In the genomic region with DNA sequence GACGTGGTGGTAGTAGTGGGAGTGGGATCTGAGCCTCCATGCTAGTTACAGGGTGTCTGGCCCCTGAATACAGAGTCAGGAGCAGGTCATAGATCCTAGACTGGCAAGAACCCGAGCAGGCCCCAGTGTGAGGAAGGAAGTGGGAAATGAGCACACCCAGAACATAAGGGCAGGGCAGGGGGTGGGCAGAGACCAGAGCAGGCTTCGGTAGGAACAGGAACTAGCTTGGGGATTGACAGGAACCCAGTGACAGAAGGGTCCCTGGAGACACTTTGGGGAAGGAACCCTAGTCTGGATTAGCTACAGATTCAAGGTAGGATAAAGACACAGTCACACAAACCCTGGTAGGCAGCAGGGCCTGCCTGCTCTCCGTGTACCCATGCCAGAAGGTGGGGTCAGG, we compare ENCODE assay signal across 9 mouse cellular contexts. TPM values are rescaled to one million over a fixed set of nuclear protein-coding genes. Genes with fewer than 3 reads are reported as not detected.
A peak's percentile ranks its signal among the peaks of the same experiment; 100 is the strongest.
DNase-seq lines count a peak whose midpoint lies in the region; ATAC-seq and TF ChIP-seq lines count a peak whose summit lies in the region.
"Had no signal": no experiment of that assay in that cellular context is flagged by ENCODE, and none has a peak within 500 bp of the region (broad histone marks: within the 10 kb centered on the region; RNA-seq: fewer than 3 reads in every experiment).

No protein-coding gene starts in this region.

- H3K79me2 ChIP-seq in macrophage (ENCODE audit: inconsistent target), result peaks cover 2% of the 10 kb centered on the region

- H3K27me3 ChIP-seq in heart, embryonic 16.5 days (ENCODE audit: control insufficient read depth, insufficient read depth, low read length), result no peaks in the 10 kb centered on the region
- H3K27me3 ChIP-seq: Patski had no signal

- H3K4me3 ChIP-seq in heart, embryonic 16.5 days (ENCODE audit: low read length), result peak overlapping the region; percentile 80
- H3K4me3 ChIP-seq in macrophage (ENCODE audit: inconsistent target), result peak overlapping the region; percentile 62

- TF ChIP-seq POLR2A in brain, embryonic 14.5 days (IDR thresholded peaks at IDR 0.05; ENCODE audit: borderline replicate concordance, extremely low read depth, insufficient read depth, insufficient read length, poor library complexity, severe bottlenecking), result no peak

- peak overlapping the region; percentile 80 for H3K4me2 ChIP-seq in heart, embryonic 16.5 days (ENCODE audit: low read depth, low read length)

- no peaks in the 10 kb centered on the region for H3K9me3 ChIP-seq in heart, embryonic 16.5 days (replicated peaks; ENCODE audit: control insufficient read depth, low read length)

- H3K4me1 ChIP-seq in heart, embryonic 16.5 days (ENCODE audit: control insufficient read depth, insufficient read depth, low read length), result peaks cover 25% of the 10 kb centered on the region

- no peak for ATAC-seq in heart, embryonic 16.5 days (replicated peaks; ENCODE audit: extremely low read depth, insufficient read depth, low FRiP score)
- ATAC-seq in erythroblast, adult 5-6 weeks (replicated peaks; ENCODE audit: low FRiP score, poor library complexity, severe bottlenecking), result no peak
- ATAC-seq: Patski had no signal

- peak overlapping the region; percentile 76 for H3K27ac ChIP-seq in heart, embryonic 16.5 days (ENCODE audit: low read length)
- H3K27ac ChIP-seq in macrophage, result peak overlapping the region; percentile 96

- H3K9ac ChIP-seq in heart, embryonic 16.5 days (ENCODE audit: low read length), result peak overlapping the region; percentile 39

- peak; percentile 50 for DNase-seq in cerebellum, adult 11-12 months
- no peak for DNase-seq in cerebellum, postnatal 36 days
- DNase-seq in brain, embryonic 14.5 days (ENCODE audit: low read depth), result peak; percentile 47
- peak; percentile 65 for DNase-seq in kidney, postnatal 14 days
- no peak for DNase-seq in thymus, postnatal 25 days

- 30% methylated on average over 4 of the region's 4 CpGs for WGBS in heart, embryonic 16.5 days
- 7% methylated on average over 4 of the region's 4 CpGs for WGBS in macrophage (ENCODE audit: missing documents)

- TF ChIP-seq CTCF in brain, embryonic 14.5 days (IDR thresholded peaks at IDR 0.05; ENCODE audit: borderline replicate concordance, extremely low read depth, insufficient read depth, insufficient read length), result no peak

- H3K36me3 ChIP-seq in heart, embryonic 16.5 days (ENCODE audit: control insufficient read depth, insufficient read depth), result no peaks in the 10 kb centered on the region
- no peaks in the 10 kb centered on the region for H3K36me3 ChIP-seq in macrophage (ENCODE audit: inconsistent target)

RNA-seq across cellular contexts. Expression of a gene that starts 1.3 kb away (rescaled TPM):
- 38.3 and 51.3 TPM in 2 replicates for polyA plus RNA-seq in brain, embryonic 14.5 days (2012; rRNA removed)
- 14.3 and 15.4 TPM in 2 replicates for polyA plus RNA-seq in heart, embryonic 16.5 days (2015; fragmentation: Nextera tagmentation; extraction: Ambion mirVana)
- total RNA-seq in macrophage (2018; cell fraction: chromatin; rRNA removed), result 100 to 1,000 TPM in 19 of 26 experiments, 10 to 100 TPM in 7; 51.3 to 209 (median 126) TPM
- total RNA-seq in macrophage (2018; cell fraction: cytosol; rRNA removed), result 10 to 100 TPM; 48.3 to 79.6 (median 54.6) TPM
- 100 to 1,000 TPM in 6 of 26 experiments, 10 to 100 TPM in 20; 50.1 to 117 (median 81.6) TPM for total RNA-seq in macrophage (2018; cell fraction: nucleus; rRNA removed)
- 31.7 to 44.7 TPM (median 36.4 TPM) in 3 replicates for polyA plus RNA-seq in macrophage (2018)
- total RNA-seq in erythroblast, adult 5-6 weeks (2015; ENCODE audit: low replicate concordance), result 177 and 182 TPM in 2 replicates
- total RNA-seq in erythroblast, adult 5-6 weeks (2017; ENCODE audit: low replicate concordance), result 191 and 193 TPM in 2 replicates

RNA-seq across cellular contexts. Expression of a gene that starts 13.2 kb away (rescaled TPM):
- 106 and 168 TPM in 2 replicates for polyA plus RNA-seq in brain, embryonic 14.5 days (2012; rRNA removed)
- polyA plus RNA-seq in heart, embryonic 16.5 days (2015; fragmentation: Nextera tagmentation; extraction: Ambion mirVana), result 222 and 234 TPM in 2 replicates
- total RNA-seq in macrophage (2018; cell fraction: chromatin; rRNA removed), result 10 to 100 TPM; 12.1 to 49.8 (median 30.2) TPM
- 10 to 100 TPM; 23.9 to 43.6 (median 34.7) TPM for total RNA-seq in macrophage (2018; cell fraction: cytosol; rRNA removed)
- total RNA-seq in macrophage (2018; cell fraction: nucleus; rRNA removed), result 10 to 100 TPM; 10.9 to 33.0 (median 21.7) TPM
- polyA plus RNA-seq in macrophage (2018), result 35.0 to 52.0 TPM (median 48.6 TPM) in 3 replicates
- 38.6 and 40.1 TPM in 2 replicates for total RNA-seq in erythroblast, adult 5-6 weeks (2015; ENCODE audit: low replicate concordance)
- total RNA-seq in erythroblast, adult 5-6 weeks (2017; ENCODE audit: low replicate concordance), result 53.4 and 59.0 TPM in 2 replicates

RNA-seq across cellular contexts. Expression of a gene that starts 14.1 kb away (rescaled TPM):
- 51.3 and 65.5 TPM in 2 replicates for polyA plus RNA-seq in brain, embryonic 14.5 days (2012; rRNA removed)
- polyA plus RNA-seq in heart, embryonic 16.5 days (2015; fragmentation: Nextera tagmentation; extraction: Ambion mirVana), result 9.1 and 11.3 TPM in 2 replicates
- 1 to 10 TPM in 22 of 26 experiments, under 1 TPM in 4; 0.34 to 5.0 (median 1.9) TPM for total RNA-seq in macrophage (2018; cell fraction: chromatin; rRNA removed)
- total RNA-seq in macrophage (2018; cell fraction: cytosol; rRNA removed), result under 1 TPM; 0.17 to 0.72 (median 0.33) TPM
- total RNA-seq in macrophage (2018; cell fraction: nucleus; rRNA removed), result 1 to 10 TPM in 11 of 26 experiments, under 1 TPM in 15; 0.34 to 2.6 (median 0.85) TPM
- polyA plus RNA-seq in macrophage (2018), result 0.18 to 0.37 TPM (median 0.36 TPM) in 3 replicates
- not detected in 2 replicates for total RNA-seq in erythroblast, adult 5-6 weeks (2015; ENCODE audit: low replicate concordance)
- total RNA-seq in erythroblast, adult 5-6 weeks (2017; ENCODE audit: low replicate concordance), result not detected in 2 replicates

RNA-seq across cellular contexts. Expression of a gene that starts 19.1 kb away (rescaled TPM):
- 34.1 and 34.9 TPM in 2 replicates for polyA plus RNA-seq in brain, embryonic 14.5 days (2012; rRNA removed)
- polyA plus RNA-seq in heart, embryonic 16.5 days (2015; fragmentation: Nextera tagmentation; extraction: Ambion mirVana), result 15.8 and 17.8 TPM in 2 replicates
- total RNA-seq in macrophage (2018; cell fraction: chromatin; rRNA removed), result 10 to 100 TPM in 21 of 26 experiments, 1 to 10 TPM in 5; 5.2 to 38.0 (median 19.7) TPM
- total RNA-seq in macrophage (2018; cell fraction: cytosol; rRNA removed), result 1 to 10 TPM; 3.6 to 7.9 (median 5.3) TPM
- 10 to 100 TPM in 25 of 26 experiments, 1 to 10 TPM in 1; 6.2 to 33.9 (median 18.6) TPM for total RNA-seq in macrophage (2018; cell fraction: nucleus; rRNA removed)
- 2.5 to 5.6 TPM (median 4.2 TPM) in 3 replicates for polyA plus RNA-seq in macrophage (2018)
- 4.8 and 24.2 TPM in 2 replicates for total RNA-seq in erythroblast, adult 5-6 weeks (2015; ENCODE audit: low replicate concordance)
- total RNA-seq in erythroblast, adult 5-6 weeks (2017; ENCODE audit: low replicate concordance), result 8.8 and 10.2 TPM in 2 replicates

RNA-seq across cellular contexts. Expression of a gene that starts 34.4 kb away (rescaled TPM):
- polyA plus RNA-seq in brain, embryonic 14.5 days (2012; rRNA removed), result 26.9 and 44.7 TPM in 2 replicates
- polyA plus RNA-seq in heart, embryonic 16.5 days (2015; fragmentation: Nextera tagmentation; extraction: Ambion mirVana), result 12.9 and 13.0 TPM in 2 replicates
- total RNA-seq in macrophage (2018; cell fraction: chromatin; rRNA removed), result 10 to 100 TPM in 19 of 26 experiments, 1 to 10 TPM in 7; 2.5 to 44.7 (median 20.7) TPM
- total RNA-seq in macrophage (2018; cell fraction: cytosol; rRNA removed), result 10 to 100 TPM in 6 of 26 experiments, 1 to 10 TPM in 20; 5.5 to 11.2 (median 8.3) TPM
- total RNA-seq in macrophage (2018; cell fraction: nucleus; rRNA removed), result 10 to 100 TPM in 16 of 26 experiments, 1 to 10 TPM in 10; 3.3 to 28.6 (median 18.6) TPM
- polyA plus RNA-seq in macrophage (2018), result 4.6 to 9.0 TPM (median 7.8 TPM) in 3 replicates
- 1.7 and 8.6 TPM in 2 replicates for total RNA-seq in erythroblast, adult 5-6 weeks (2015; ENCODE audit: low replicate concordance)
- total RNA-seq in erythroblast, adult 5-6 weeks (2017; ENCODE audit: low replicate concordance), result 11.8 and 17.6 TPM in 2 replicates

Comparison
In these comparisons a context has a peak if more than half of its experiments do, and no peak if none do; other contexts are left out.
1. DNase-seq: peak in cerebellum, adult 11-12 months (single experiment), brain, embryonic 14.5 days (single experiment) and kidney, postnatal 14 days (single experiment); none in cerebellum, postnatal 36 days (0 of 2) and thymus, postnatal 25 days (single experiment).